Mouse (Mus musculus): Measurements from ENCODE around the gene Gmip.

Gene Gmip

GRCm38 (mm10) chr8:69863387-69864020 is 55.0 kb downstream of the Gmip start:
- DNase-seq (ENCODE audit: low read depth), result no peak

- no peak for DNase-seq (ENCODE audit: low read depth)
Observed at GRCm38 (mm10) chr8:69864180-69864579, 55.7 kb downstream of the Gmip start.

GRCm38 (mm10) chr8:69867696-69868326 is 59.3 kb downstream of the Gmip start:
- no peak for DNase-seq (ENCODE audit: low read depth)

- DNase-seq (ENCODE audit: low read depth), result no peak
Observed at GRCm38 (mm10) chr8:69870003-69870765, 61.7 kb downstream of the Gmip start.

- no peak for DNase-seq (ENCODE audit: low read depth)
Observed at GRCm38 (mm10) chr8:69870907-69871306, 62.4 kb downstream of the Gmip start.
